Mouse (Mus musculus) forebrain, embryonic 13.5 days (tissue): ENCODE data around the gene Satb1. TPM values are rescaled to one million over a fixed set of nuclear protein-coding genes. Genes with fewer than 3 reads are reported as not detected.

ENCODE experiments used
- ATAC-seq: fragments of 200-750 bp; cut with Nextera tagmentation; 2 replicates; pipeline ENCODE4 v1.8.0; 2017
- H3K27ac ChIP-seq: fragments of 300-500 bp; sonication (generic); 2 replicates; pipeline ENCODE4 v1.5.1; 2015; ENCODE audit warnings: inconsistent platforms, mild to moderate bottlenecking, moderate library complexity
- H3K27me3 ChIP-seq: fragments of 300-500 bp; sonication (generic); 2 replicates; pipeline ENCODE4 v1.6.1; 2015; ENCODE audit warnings: mild to moderate bottlenecking, inconsistent platforms
- H3K36me3 ChIP-seq: fragments of 300-500 bp; sonication (generic); 2 replicates; pipeline ENCODE4 v1.6.1; 2015; ENCODE audit warnings: mild to moderate bottlenecking, inconsistent platforms; ENCODE audit not compliant: poor library complexity, severe bottlenecking
- H3K4me1 ChIP-seq: fragments of 300-500 bp; sonication (generic); 2 replicates; pipeline ENCODE4 v1.6.1; 2015; ENCODE audit warnings: inconsistent platforms
- H3K4me2 ChIP-seq: fragments of 300-500 bp; sonication (generic); 2 replicates; pipeline ENCODE4 v1.6.1; 2015; ENCODE audit warnings: inconsistent platforms, mild to moderate bottlenecking, moderate library complexity
- H3K4me3 ChIP-seq: fragments of 300-500 bp; sonication (generic); 2 replicates; pipeline ENCODE4 v1.5.1; 2015; ENCODE audit warnings: mild to moderate bottlenecking, inconsistent platforms
- H3K9ac ChIP-seq: fragments of 300-500 bp; sonication (generic); 2 replicates; pipeline ENCODE4 v1.6.1; 2015; ENCODE audit warnings: mild to moderate bottlenecking, inconsistent platforms
- H3K9me3 ChIP-seq: fragments of 300-500 bp; sonication (generic); replicated peaks from 2 replicates; pipeline ENCODE4 v1.6.1; 2016; ENCODE audit warnings: inconsistent platforms
- WGBS: fragments of 180-500 bp; shearing (Covaris S2); methylation state at CpG from one replicate; pipeline ENCODE4 v1.1.7; 2015; 5-methylcytosine and 5-hydroxymethylcytosine counted together
- polyA plus RNA-seq: library from polyadenylated mRNA; unstranded; fragments of >200 nt; fragmentation: Nextera tagmentation; extraction: Ambion mirVana; gene quantifications from 2 replicates; pipeline ENCODE4 v1.2.1, GENCODE M21; 2015

Satb1 gene
- polyA plus RNA-seq, 1 experiment from 2014 or later: 34.7 TPM

- WGBS: 80% methylated on average over 5 of the region's 5 CpGs
- no peaks in the 10 kb centered on the region for H3K4me1 ChIP-seq
- H3K9ac ChIP-seq: no peak overlapping the region
- ATAC-seq: no peak
- H3K27me3 ChIP-seq: peaks cover 6% of the 10 kb centered on the region; the same call in 1 of the 2 replicates
- H3K4me3 ChIP-seq: no peak overlapping the region
- H3K27ac ChIP-seq: no peak overlapping the region
- no peaks in the 10 kb centered on the region for H3K9me3 ChIP-seq
- H3K36me3 ChIP-seq: no peaks in the 10 kb centered on the region
- no peak overlapping the region for H3K4me2 ChIP-seq
Measured at GRCm38 (mm10) chr17:51839484-51839883, 6.4 kb upstream of the Satb1 start.

- Histone ChIP-seq H3K27ac (no peak overlapping the region), H3K27me3 (peaks cover 22% of the 10 kb centered on the region), H3K9ac (no peak overlapping the region), H3K4me3 (no peak overlapping the region), H3K36me3 (no peaks in the 10 kb centered on the region), H3K9me3 (no peaks in the 10 kb centered on the region), H3K4me2 (no peak overlapping the region), H3K4me1 (peaks cover 15% of the 10 kb centered on the region)
- 28% methylated on average over 1 of the region's 1 CpGs for WGBS
- ATAC-seq: no peak
Measured at GRCm38 (mm10) chr17:51836901-51837300, 3.8 kb upstream of the Satb1 start.

- peaks cover 29% of the 10 kb centered on the region for H3K27me3 ChIP-seq
- no peak for ATAC-seq
- 91% methylated on average over 5 of the region's 5 CpGs for WGBS
Measured at GRCm38 (mm10) chr17:51836243-51836642, 3.2 kb upstream of the Satb1 start.

GRCm38 (mm10) chr17:51833578-51834361 is 680 bp upstream of the Satb1 start:
- no peaks in the 10 kb centered on the region for H3K9me3 ChIP-seq
- no peak for ATAC-seq
- peaks cover 22% of the 10 kb centered on the region for H3K4me1 ChIP-seq
- no peaks in the 10 kb centered on the region for H3K36me3 ChIP-seq
- H3K27ac ChIP-seq: no peak overlapping the region
- peak overlapping the region; percentile 99 for H3K4me2 ChIP-seq
- H3K4me3 ChIP-seq: peak overlapping the region; percentile 74
- H3K9ac ChIP-seq: peak overlapping the region; percentile 79; the same call in 1 of the 2 replicates
- 2% methylated on average over 16 of the region's 16 CpGs for WGBS
- peaks cover 38% of the 10 kb centered on the region for H3K27me3 ChIP-seq

More at GRCm38 (mm10) chr17:51836243-51836642, 3.2 kb upstream of the Satb1 start:
- no peaks in the 10 kb centered on the region for H3K36me3 ChIP-seq
- no peak overlapping the region for H3K27ac ChIP-seq
- H3K9ac ChIP-seq: no peak overlapping the region
- peaks cover 21% of the 10 kb centered on the region for H3K4me1 ChIP-seq
- H3K9me3 ChIP-seq: no peaks in the 10 kb centered on the region
- H3K4me2 ChIP-seq: no peak overlapping the region
- no peak overlapping the region for H3K4me3 ChIP-seq

- peak overlapping the region; percentile 99 for H3K4me2 ChIP-seq
- peak; percentile 82 for ATAC-seq
- peak overlapping the region; percentile 79 for H3K9ac ChIP-seq
- peaks cover 22% of the 10 kb centered on the region for H3K4me1 ChIP-seq
- peak overlapping the region; percentile 74 for H3K4me3 ChIP-seq
- 0% methylated on average over 29 of the region's 66 CpGs for WGBS
- peaks cover 38% of the 10 kb centered on the region for H3K27me3 ChIP-seq
- H3K27ac ChIP-seq: no peak overlapping the region
- H3K9me3 ChIP-seq: no peaks in the 10 kb centered on the region
- no peaks in the 10 kb centered on the region for H3K36me3 ChIP-seq
Measured at GRCm38 (mm10) chr17:51832421-51832875, 642 bp downstream of the Satb1 start.

GRCm38 (mm10) chr17:51831702-51832420 is 1.2 kb downstream of the Satb1 start:
- Histone ChIP-seq H3K9ac (peak overlapping the region; percentile 79), H3K27ac (no peak overlapping the region), H3K36me3 (no peaks in the 10 kb centered on the region), H3K4me3 (peak overlapping the region; percentile 74), H3K27me3 (peaks cover 38% of the 10 kb centered on the region), H3K4me1 (peaks cover 22% of the 10 kb centered on the region), H3K9me3 (no peaks in the 10 kb centered on the region), H3K4me2 (peak overlapping the region; percentile 99)
- under 1% methylated on average over 56 of the region's 57 CpGs for WGBS
- ATAC-seq: peak; percentile 28; the same call in 1 of the 2 replicates

GRCm38 (mm10) chr17:51831121-51831701 is 1.9 kb downstream of the Satb1 start:
- Histone ChIP-seq H3K4me1 (peaks cover 22% of the 10 kb centered on the region), H3K4me3 (peak overlapping the region; percentile 74), H3K9ac (peak overlapping the region; percentile 79), H3K27ac (no peak overlapping the region), H3K4me2 (peak overlapping the region; percentile 99), H3K27me3 (peaks cover 38% of the 10 kb centered on the region), H3K9me3 (no peaks in the 10 kb centered on the region), H3K36me3 (no peaks in the 10 kb centered on the region)
- WGBS: 18% methylated on average over 14 of the region's 14 CpGs
- ATAC-seq: no peak

- H3K36me3 ChIP-seq: no peaks in the 10 kb centered on the region
- H3K4me1 ChIP-seq: peaks cover 22% of the 10 kb centered on the region
- no peak for ATAC-seq
Measured at GRCm38 (mm10) chr17:51829436-51829835, 3.7 kb downstream of the Satb1 start.

GRCm38 (mm10) chr17:51827922-51828410 is 5.1 kb downstream of the Satb1 start:
- no peak overlapping the region for H3K4me3 ChIP-seq
- no peak overlapping the region for H3K27ac ChIP-seq
- peaks cover 12% of the 10 kb centered on the region for H3K4me1 ChIP-seq
- H3K9ac ChIP-seq: no peak overlapping the region
- H3K36me3 ChIP-seq: no peaks in the 10 kb centered on the region
- H3K9me3 ChIP-seq: no peaks in the 10 kb centered on the region
- peaks cover 20% of the 10 kb centered on the region for H3K27me3 ChIP-seq
- ATAC-seq: no peak
- no peak overlapping the region for H3K4me2 ChIP-seq
- WGBS: 71% methylated on average over 8 of the region's 8 CpGs

More at GRCm38 (mm10) chr17:51829436-51829835, 3.7 kb downstream of the Satb1 start:
- Histone ChIP-seq H3K9me3 (no peaks in the 10 kb centered on the region), H3K4me3 (no peak overlapping the region), H3K9ac (no peak overlapping the region), H3K4me2 (no peak overlapping the region), H3K27ac (no peak overlapping the region), H3K27me3 (peaks cover 31% of the 10 kb centered on the region)

- Histone ChIP-seq H3K9me3 (no peaks in the 10 kb centered on the region), H3K27ac (no peak overlapping the region), H3K4me3 (no peak overlapping the region), H3K27me3 (peaks cover 11% of the 10 kb centered on the region), H3K4me2 (no peak overlapping the region), H3K36me3 (no peaks in the 10 kb centered on the region), H3K4me1 (peaks cover 3% of the 10 kb centered on the region), H3K9ac (no peak overlapping the region)
- no peak for ATAC-seq
- 71% methylated on average over 4 of the region's 4 CpGs for WGBS
Measured at GRCm38 (mm10) chr17:51826461-51826860, 6.6 kb downstream of the Satb1 start.

GRCm38 (mm10) chr17:51814301-51814700 is 18.8 kb downstream of the Satb1 start:
- ATAC-seq: no peak
- Histone ChIP-seq H3K4me1 (peaks cover 13% of the 10 kb centered on the region), H3K9me3 (no peaks in the 10 kb centered on the region), H3K36me3 (no peaks in the 10 kb centered on the region), H3K9ac (no peak overlapping the region), H3K27me3 (no peaks in the 10 kb centered on the region), H3K4me3 (no peak overlapping the region), H3K27ac (no peak overlapping the region), H3K4me2 (no peak overlapping the region)
- WGBS: 28% methylated on average over 6 of the region's 6 CpGs

- 2% methylated on average over 6 of the region's 6 CpGs for WGBS
- Histone ChIP-seq H3K9me3 (no peaks in the 10 kb centered on the region), H3K4me2 (peak overlapping the region; percentile 77), H3K9ac (peak overlapping the region; percentile 91), H3K27ac (peak overlapping the region; percentile 94), H3K36me3 (0 out of 2 replicates have a peak, but pooled peaks cover 2% of the 10 kb centered on the region), H3K27me3 (no peaks in the 10 kb centered on the region), H3K4me1 (peaks cover 13% of the 10 kb centered on the region), H3K4me3 (peak overlapping the region; percentile 88)
- ATAC-seq: no peak
Measured at GRCm38 (mm10) chr17:51813784-51814120, 19.3 kb downstream of the Satb1 start.
